Mouse (Mus musculus): ENCODE results near the gene Pnkp.
"Not testable (repeated sequence)": the region's sequence is repeated elsewhere in the genome, so short reads cannot be mapped to it uniquely, and the experiment has no call there.

Pnkp gene

GRCm38 (mm10) chr7:44868919-44869696 is 12.2 kb downstream of the Pnkp start:
- DNase-seq (ENCODE audit: extremely low read depth, low read depth): no peak

GRCm38 (mm10) chr7:44869697-44870528 is 13.0 kb downstream of the Pnkp start, which contains the start of gene Ptov1:
TSS of gene Ptov1 (minus strand) at chr7:44869788.
- DNase-seq (ENCODE audit: extremely low read depth, low read depth): peak; percentile 99

- no peak for DNase-seq (ENCODE audit: extremely low read depth, low read depth)
Measured at GRCm38 (mm10) chr7:44870614-44871013, 13.7 kb downstream of the Pnkp start.

GRCm38 (mm10) chr7:44871181-44871580 is 14.2 kb downstream of the Pnkp start:
- DNase-seq (ENCODE audit: extremely low read depth, low read depth): no peak

GRCm38 (mm10) chr7:44871774-44872173 is 14.8 kb downstream of the Pnkp start:
- DNase-seq (ENCODE audit: extremely low read depth, low read depth): not testable (repeated sequence)

GRCm38 (mm10) chr7:44877833-44878232 is 20.9 kb downstream of the Pnkp start:
- no peak for DNase-seq (ENCODE audit: extremely low read depth, low read depth)

GRCm38 (mm10) chr7:44883036-44883435 is 26.1 kb downstream of the Pnkp start:
- no peak for DNase-seq (ENCODE audit: extremely low read depth, low read depth)

GRCm38 (mm10) chr7:44884637-44885036 is 27.7 kb downstream of the Pnkp start:
- no peak for DNase-seq (ENCODE audit: extremely low read depth, low read depth)

GRCm38 (mm10) chr7:44886964-44887363 is 30.0 kb downstream of the Pnkp start:
- DNase-seq (ENCODE audit: extremely low read depth, low read depth): no peak

- DNase-seq (ENCODE audit: extremely low read depth, low read depth): no peak
Measured at GRCm38 (mm10) chr7:44888256-44889105, 31.5 kb downstream of the Pnkp start.

- DNase-seq (ENCODE audit: extremely low read depth, low read depth): no peak
Measured at GRCm38 (mm10) chr7:44890180-44890579, 33.2 kb downstream of the Pnkp start.

- no peak for DNase-seq (ENCODE audit: extremely low read depth, low read depth)
Measured at GRCm38 (mm10) chr7:44890737-44891136, 33.8 kb downstream of the Pnkp start.

GRCm38 (mm10) chr7:44891611-44892010 is 34.7 kb downstream of the Pnkp start:
- no peak for DNase-seq (ENCODE audit: extremely low read depth, low read depth)

- peak; percentile 88 for DNase-seq (ENCODE audit: extremely low read depth, low read depth)
Measured at GRCm38 (mm10) chr7:44892276-44892921, 35.5 kb downstream of the Pnkp start, which contains the start of gene Med25. TSS of gene Med25 (minus strand) at chr7:44892712.

GRCm38 (mm10) chr7:44893197-44893596 is 36.3 kb downstream of the Pnkp start:
- no peak for DNase-seq (ENCODE audit: extremely low read depth, low read depth)

- no peak for DNase-seq (ENCODE audit: extremely low read depth, low read depth)
Measured at GRCm38 (mm10) chr7:44894175-44894574, 37.2 kb downstream of the Pnkp start.

GRCm38 (mm10) chr7:44895206-44895592 is 38.3 kb downstream of the Pnkp start:
- DNase-seq (ENCODE audit: extremely low read depth, low read depth): no peak

- DNase-seq (ENCODE audit: extremely low read depth, low read depth): peak; percentile 93
Measured at GRCm38 (mm10) chr7:44895593-44896434, 38.9 kb downstream of the Pnkp start, which contains the start of gene Fuz. TSS of gene Fuz (plus strand) at chr7:44896079.

GRCm38 (mm10) chr7:44896499-44896898 is 39.6 kb downstream of the Pnkp start:
- no peak for DNase-seq (ENCODE audit: extremely low read depth, low read depth)

- DNase-seq (ENCODE audit: extremely low read depth, low read depth): no peak
Measured at GRCm38 (mm10) chr7:44898607-44899006, 41.7 kb downstream of the Pnkp start.
